Mouse (Mus musculus) olfactory bulb, adult 2 months (tissue): ENCODE results near the gene Rasa4.
"Not testable (repeated sequence)": the region's sequence is repeated elsewhere in the genome, so short reads cannot be mapped to it uniquely, and the experiment has no call there.

Experiments
- CTCF ChIP-seq: fragments of 200-500 bp; IDR thresholded peaks from 2 replicates; pipeline ENCODE4 v1.5.1; 2012; ENCODE audit warnings: low read depth, mild to moderate bottlenecking, low read length, moderate library complexity; ENCODE audit not compliant: insufficient read depth
- POLR2A ChIP-seq: fragments of 200-500 bp; IDR thresholded peaks from 2 replicates; pipeline ENCODE4 v1.6.1; 2012; ENCODE audit warnings: mild to moderate bottlenecking, low read depth, low read length, moderate library complexity; ENCODE audit not compliant: insufficient read depth

DNA sequence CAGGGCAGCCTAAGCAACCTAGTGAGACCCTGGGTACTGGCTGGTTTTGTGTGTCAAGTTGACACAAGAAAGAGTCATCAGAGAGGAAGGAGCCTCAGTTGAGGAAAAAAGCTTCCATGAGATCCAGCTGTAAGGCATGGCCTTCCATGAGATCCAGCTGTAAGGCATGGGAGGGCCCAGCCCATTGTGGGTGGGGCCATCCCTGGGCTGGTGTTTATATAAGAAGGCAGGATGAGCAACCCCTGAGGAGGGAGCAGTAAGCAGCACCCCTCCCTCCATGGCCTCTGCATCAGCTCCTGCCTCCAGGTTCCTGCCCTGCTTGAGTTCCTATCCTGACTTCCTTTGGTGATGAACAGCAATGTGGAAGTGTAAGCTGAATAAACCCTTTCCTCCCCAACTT is 35.2 kb upstream of the Rasa4 start:
- TF ChIP-seq CTCF, POLR2A: not testable (repeated sequence)
